Mouse (Mus musculus) Muller cell, postnatal 12 days (primary cell): ENCODE data around the gene Fgfr2.

Experiments used
- DNase-seq: peaks from one replicate; pipeline ENCODE4 v3.0.0-alpha.2; 2015; ENCODE audit errors: inconsistent ontology term

The Fgfr2 gene

GRCm38 (mm10) chr7:130216272-130216671 is 2906.9 kb downstream of the Fgfr2 start:
- DNase-seq, result no peak

- DNase-seq, result peak; percentile 86
These were observed 2907.6 kb downstream of the Fgfr2 start for GRCm38 (mm10) chr7:130215348-130216252.

DNA sequence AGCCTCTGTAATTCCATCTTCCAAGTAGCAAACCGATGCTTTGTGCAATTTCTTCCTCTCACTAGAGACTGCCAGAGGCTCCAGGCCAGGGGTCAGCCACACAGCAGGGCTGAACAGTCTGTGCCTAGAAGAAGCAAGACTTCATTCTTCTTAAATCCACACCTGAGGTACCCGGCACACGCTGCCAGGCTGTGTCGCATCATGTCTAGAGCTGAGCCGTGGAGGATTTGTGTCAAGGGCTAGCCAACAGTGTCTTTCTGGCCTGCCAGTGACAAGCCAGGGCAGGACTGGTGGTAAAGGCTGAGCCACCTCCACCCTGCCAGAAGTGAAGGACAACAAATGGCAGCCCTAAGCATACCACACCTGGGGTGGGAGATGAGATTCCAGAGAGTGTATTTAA is 2910.0 kb downstream of the Fgfr2 start:
- DNase-seq, result no peak

DNA sequence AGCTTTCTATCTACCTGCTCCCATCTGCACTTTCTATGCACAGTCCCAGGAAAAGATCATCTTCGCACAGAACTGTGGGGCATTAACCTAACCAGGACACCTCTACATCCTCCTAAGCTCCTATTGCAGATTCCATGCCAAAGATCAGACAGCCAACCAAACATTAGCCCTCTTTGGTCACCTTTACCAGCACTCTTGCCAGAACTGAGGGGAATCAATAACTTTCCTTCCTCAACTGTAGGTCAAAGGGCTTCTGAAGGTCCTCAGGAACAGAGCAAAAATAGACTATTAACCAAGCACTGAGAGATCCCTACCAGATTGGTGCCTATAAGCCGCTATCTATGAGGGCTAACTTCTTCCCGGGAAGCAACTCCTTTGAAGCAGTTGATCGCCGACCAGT is 2911.7 kb downstream of the Fgfr2 start:
- DNase-seq, result no peak

DNA sequence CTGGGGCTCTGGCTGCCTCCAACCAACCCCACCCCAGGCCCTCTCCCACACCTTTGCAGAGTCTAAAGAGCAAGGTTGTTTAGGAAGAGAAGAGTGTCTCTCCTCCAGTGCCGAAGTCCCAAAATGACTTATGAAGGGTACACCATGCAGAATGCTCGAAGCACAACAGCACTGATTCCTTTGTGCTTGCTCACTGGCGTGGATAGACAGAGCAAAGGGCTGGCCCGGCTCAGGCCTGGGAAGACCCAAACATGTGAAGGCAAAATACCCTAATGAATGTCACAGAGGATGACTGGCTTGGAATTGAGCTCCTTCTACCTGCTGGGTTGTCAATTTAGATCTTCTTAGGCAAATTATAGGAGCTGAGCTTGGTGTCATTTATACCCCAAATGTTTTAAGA is 2914.5 kb downstream of the Fgfr2 start:
- DNase-seq, result peak; percentile 12

- DNase-seq, result no peak
These were observed 2917.0 kb downstream of the Fgfr2 start for GRCm38 (mm10) chr7:130206181-130206582.

DNA sequence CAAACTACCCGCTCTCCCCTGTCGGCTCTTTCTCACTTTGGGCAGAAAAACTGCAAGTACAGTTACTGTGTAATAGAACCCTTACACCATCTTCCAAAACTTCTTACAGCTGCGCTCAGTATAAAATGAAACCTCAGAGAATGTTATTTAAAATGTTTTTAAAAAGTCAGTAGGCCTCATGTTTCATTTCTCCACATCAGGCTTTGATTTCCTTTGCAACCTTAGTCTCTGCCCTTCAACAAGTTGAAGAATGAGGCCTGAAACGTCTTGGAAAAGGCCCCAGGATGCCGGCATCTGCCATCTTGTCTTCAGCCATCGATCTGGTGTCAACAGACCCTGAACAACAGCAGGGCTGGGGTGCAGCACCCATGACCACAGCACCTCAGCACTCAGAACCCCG is 2918.0 kb downstream of the Fgfr2 start:
- DNase-seq, result no peak

DNA sequence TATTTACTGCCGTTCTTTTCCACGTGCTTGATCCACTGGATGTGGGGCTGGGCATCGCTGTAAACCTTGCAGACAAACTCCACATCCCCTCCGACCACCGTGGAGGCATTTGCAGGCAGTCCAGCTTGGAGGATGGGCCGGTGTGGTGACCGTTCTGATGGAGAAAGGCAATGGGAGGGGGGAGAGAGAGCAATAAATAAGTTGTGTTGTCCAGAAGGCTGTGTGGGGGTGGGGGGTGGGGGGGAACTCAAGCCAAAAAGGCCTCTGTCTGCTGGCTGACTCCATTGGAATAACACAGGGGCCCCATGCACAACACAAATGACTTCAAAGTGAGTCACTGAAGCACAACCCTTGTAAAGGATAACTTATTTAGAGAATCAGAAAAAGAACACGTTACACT is 2922.1 kb downstream of the Fgfr2 start:
- DNase-seq, result no peak

DNA sequence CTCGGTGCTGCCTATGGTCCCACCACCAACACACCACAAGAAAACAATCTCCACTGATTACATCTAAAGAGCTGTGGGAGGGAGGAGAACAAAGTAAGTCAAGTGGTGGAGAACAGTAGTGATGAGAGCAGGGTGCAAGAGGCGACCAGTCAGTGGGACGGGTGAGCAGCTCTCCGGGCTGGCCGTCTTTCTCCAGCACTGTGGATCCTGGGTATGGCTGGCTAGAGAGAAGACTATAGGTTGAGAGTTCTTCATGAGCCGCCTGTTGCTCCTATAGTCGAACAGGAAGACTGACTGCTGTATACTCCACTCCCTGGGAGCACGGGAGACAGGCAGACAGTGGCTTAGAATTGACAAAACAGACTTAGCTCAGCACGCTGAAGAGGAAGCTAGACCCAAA is 2923.2 kb downstream of the Fgfr2 start:
- no peak for DNase-seq

GRCm38 (mm10) chr7:130199317-130199716 is 2923.8 kb downstream of the Fgfr2 start:
- DNase-seq, result no peak

DNA sequence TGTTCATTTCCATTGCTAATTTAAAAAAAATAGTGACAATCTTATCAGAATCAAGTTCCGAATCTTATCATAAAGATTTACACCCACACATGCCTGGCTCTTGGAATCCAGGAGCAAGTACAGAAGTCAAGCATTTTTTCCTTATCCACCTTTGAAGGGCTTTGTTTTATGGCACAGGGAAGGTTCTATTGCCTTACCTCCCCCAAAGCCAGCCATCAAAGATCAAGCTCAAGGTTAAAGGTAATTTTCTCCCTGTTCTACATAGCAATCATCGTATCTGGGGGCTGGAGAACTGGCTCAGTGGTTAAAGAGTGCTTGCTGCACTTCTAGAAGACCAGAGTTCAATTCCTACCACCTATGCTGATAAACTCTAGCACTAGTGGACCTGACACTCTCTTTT is 2928.1 kb downstream of the Fgfr2 start:
- DNase-seq, result no peak

GRCm38 (mm10) chr7:130190329-130190975 is 2932.7 kb downstream of the Fgfr2 start:
- no peak for DNase-seq

GRCm38 (mm10) chr7:130189901-130190300 is 2933.2 kb downstream of the Fgfr2 start:
- DNase-seq, result no peak

- DNase-seq, result no peak
These were observed 2935.0 kb downstream of the Fgfr2 start for GRCm38 (mm10) chr7:130188108-130188507.

GRCm38 (mm10) chr7:130184864-130185263 is 2938.3 kb downstream of the Fgfr2 start:
- no peak for DNase-seq

- peak; percentile 29 for DNase-seq
These were observed 2939.2 kb downstream of the Fgfr2 start for GRCm38 (mm10) chr7:130183960-130184359.

- no peak for DNase-seq
These were observed 2940.6 kb downstream of the Fgfr2 start for GRCm38 (mm10) chr7:130182551-130182950.

GRCm38 (mm10) chr7:130178991-130179390 is 2944.2 kb downstream of the Fgfr2 start:
- no peak for DNase-seq

DNA sequence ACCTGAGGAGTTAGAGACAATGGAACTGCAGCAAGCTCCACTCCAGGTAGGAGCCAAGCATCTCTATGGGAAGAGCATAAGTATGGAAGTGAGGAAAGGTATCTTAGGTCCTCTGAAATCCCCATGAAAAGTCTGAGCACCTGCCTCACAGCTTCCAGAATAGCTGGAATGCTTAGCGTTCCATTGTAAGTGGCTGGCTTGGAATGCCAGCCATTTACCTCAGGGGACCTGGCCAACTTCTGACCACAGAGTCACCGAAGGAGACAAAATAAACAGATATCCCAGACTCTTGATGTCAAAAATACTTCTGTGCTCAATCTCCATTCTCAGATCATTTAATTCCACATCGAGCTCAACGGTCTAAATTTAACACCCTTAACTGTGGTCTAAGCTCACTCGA is 2946.1 kb downstream of the Fgfr2 start:
- peak; percentile 12 for DNase-seq

- peak; percentile 16 for DNase-seq
These were observed 2948.6 kb downstream of the Fgfr2 start for GRCm38 (mm10) chr7:130174525-130174924.

- peak; percentile 20 for DNase-seq
These were observed 2949.2 kb downstream of the Fgfr2 start for GRCm38 (mm10) chr7:130173914-130174313.

- DNase-seq, result no peak
These were observed 2953.0 kb downstream of the Fgfr2 start for GRCm38 (mm10) chr7:130170144-130170543.

DNA sequence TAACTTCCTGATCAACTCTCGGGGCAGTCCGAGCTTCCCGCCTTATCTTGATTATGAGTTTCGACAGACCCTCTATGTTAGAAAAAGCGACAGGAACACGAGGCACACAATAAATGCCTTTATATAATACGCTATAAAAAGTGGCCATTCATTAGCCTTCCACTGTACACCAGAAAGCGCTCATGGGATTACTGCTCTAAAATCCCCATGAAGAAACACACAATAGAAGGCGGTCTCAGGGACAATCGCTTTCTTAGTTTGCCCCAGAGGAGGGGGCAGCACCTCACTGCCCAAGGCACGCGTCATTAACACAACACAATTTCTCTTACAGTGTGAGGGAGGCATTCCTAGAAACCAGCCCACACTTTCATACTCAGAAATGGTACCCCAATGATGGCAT is 2954.9 kb downstream of the Fgfr2 start:
- no peak for DNase-seq
